Mouse (Mus musculus) forebrain, embryonic 15.5 days (tissue): ENCODE measurements around the gene Snx29. TPM values are rescaled to one million over a fixed set of nuclear protein-coding genes. Genes with fewer than 3 reads are reported as not detected.
"Not testable (repeated sequence)": the region's sequence is repeated elsewhere in the genome, so short reads cannot be mapped to it uniquely, and the experiment has no call there.

Experiments used
- ATAC-seq: fragments of 200-750 bp; cut with Nextera tagmentation; replicated peaks from 2 replicates; pipeline ENCODE4 v1.8.0; 2017; ENCODE audit warnings: mild to moderate bottlenecking, moderate TSS enrichment, moderate library complexity
- H3K27ac ChIP-seq: fragments of 300-500 bp; sonication (generic); replicated peaks from 2 replicates; pipeline ENCODE4 v1.5.1; 2015; ENCODE audit warnings: mild to moderate bottlenecking, inconsistent platforms
- H3K27me3 ChIP-seq: fragments of 300-500 bp; sonication (generic); 2 replicates; pipeline ENCODE4 v1.6.1; 2015; ENCODE audit warnings: inconsistent platforms
- H3K36me3 ChIP-seq: fragments of 300-500 bp; sonication (generic); 2 replicates; pipeline ENCODE4 v1.6.1; 2015; ENCODE audit warnings: mild to moderate bottlenecking, inconsistent platforms
- H3K4me1 ChIP-seq: fragments of 300-500 bp; sonication (generic); 2 replicates; pipeline ENCODE4 v1.6.1; 2015; ENCODE audit warnings: inconsistent platforms
- H3K4me2 ChIP-seq: fragments of 300-500 bp; sonication (generic); replicated peaks from 2 replicates; pipeline ENCODE4 v1.6.1; 2015; ENCODE audit warnings: mild to moderate bottlenecking, inconsistent platforms
- H3K4me3 ChIP-seq: fragments of 300-500 bp; sonication (generic); 2 replicates; pipeline ENCODE4 v1.5.1; 2015; ENCODE audit warnings: mild to moderate bottlenecking, inconsistent platforms
- H3K9ac ChIP-seq: fragments of 300-500 bp; sonication (generic); replicated peaks from 2 replicates; pipeline ENCODE4 v1.6.1; 2015; ENCODE audit warnings: mild to moderate bottlenecking, inconsistent platforms
- H3K9me3 ChIP-seq: fragments of 300-500 bp; sonication (generic); 2 replicates; pipeline ENCODE4 v1.6.1; 2016; ENCODE audit warnings: inconsistent platforms
- WGBS: fragments of 180-500 bp; shearing (Covaris S2); methylation state at CpG from one replicate; pipeline ENCODE4 v1.1.7; 2015; ENCODE audit warnings: mixed read lengths; 5-methylcytosine and 5-hydroxymethylcytosine counted together
- polyA plus RNA-seq: library from polyadenylated mRNA; unstranded; fragments of >200 nt; fragmentation: Nextera tagmentation; extraction: Ambion mirVana; gene quantifications from 2 replicates; pipeline ENCODE4 v1.2.1, GENCODE M21; 2015

The Snx29 gene
- polyA plus RNA-seq, 1 experiment from 2014 or later, result 14.1 TPM

DNA sequence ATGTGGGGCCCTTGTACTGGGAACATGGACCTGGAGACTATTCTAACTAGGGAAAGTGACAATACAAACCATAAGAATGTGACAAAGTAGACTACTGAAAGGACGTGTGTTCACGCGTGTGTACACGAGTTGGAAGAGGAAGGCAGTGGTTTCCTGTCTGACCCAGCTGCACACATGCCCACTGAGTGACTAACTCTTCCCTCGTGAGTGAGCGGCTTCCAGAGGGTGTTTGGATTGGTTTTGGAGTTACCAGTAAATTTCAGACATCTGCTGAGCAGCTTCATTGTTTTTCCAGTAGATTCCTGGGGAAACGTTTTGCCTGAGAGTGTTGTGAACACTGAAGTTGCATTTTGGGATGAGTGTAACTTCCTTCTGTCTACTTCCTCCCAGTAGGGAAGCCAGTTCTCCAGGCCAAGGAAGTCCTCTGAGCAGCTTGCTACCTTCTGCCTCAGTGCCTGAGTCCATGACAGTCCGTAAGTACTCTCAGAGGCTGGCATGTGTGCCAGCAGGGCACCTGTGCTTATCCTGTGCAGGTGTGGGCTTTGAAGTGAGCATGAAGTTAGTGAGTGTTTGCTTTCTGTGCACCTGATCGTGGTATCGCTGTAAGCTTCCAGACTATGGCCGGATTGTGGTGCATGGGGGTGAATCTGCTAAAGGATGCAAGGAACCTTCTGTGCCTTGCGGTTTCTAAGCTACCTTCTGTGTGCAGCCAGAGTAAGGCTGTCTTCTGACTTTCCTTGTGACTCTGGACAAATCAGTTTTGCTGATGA lies 97.8 kb downstream of the Snx29 start:
- H3K36me3 ChIP-seq, result no peaks in the 10 kb centered on the region; the same call in 1 of the 2 replicates
- ATAC-seq, result no peak
- no peaks in the 10 kb centered on the region for H3K9me3 ChIP-seq
- no peak overlapping the region for H3K27ac ChIP-seq
- no peaks in the 10 kb centered on the region for H3K4me1 ChIP-seq
- H3K4me2 ChIP-seq, result no peak overlapping the region
- 93% methylated on average over 12 of the region's 12 CpGs for WGBS
- H3K4me3 ChIP-seq, result no peak overlapping the region
- H3K9ac ChIP-seq, result no peak overlapping the region
- H3K27me3 ChIP-seq, result no peaks in the 10 kb centered on the region

GRCm38 (mm10) chr16:11422165-11422564 lies 99.5 kb downstream of the Snx29 start:
- H3K4me3 ChIP-seq, result no peak overlapping the region
- no peak overlapping the region for H3K4me2 ChIP-seq
- H3K27me3 ChIP-seq, result no peaks in the 10 kb centered on the region
- 76% methylated on average over 1 of the region's 1 CpGs for WGBS
- no peaks in the 10 kb centered on the region for H3K9me3 ChIP-seq
- no peak overlapping the region for H3K9ac ChIP-seq
- no peaks in the 10 kb centered on the region for H3K4me1 ChIP-seq
- no peak for ATAC-seq
- no peak overlapping the region for H3K27ac ChIP-seq
- H3K36me3 ChIP-seq, result no peaks in the 10 kb centered on the region; the same call in 1 of the 2 replicates

- no peaks in the 10 kb centered on the region for H3K27me3 ChIP-seq
- no peaks in the 10 kb centered on the region; the same call in 1 of the 2 replicates for H3K36me3 ChIP-seq
- no peak overlapping the region for H3K4me2 ChIP-seq
- no peaks in the 10 kb centered on the region for H3K4me1 ChIP-seq
- no peak overlapping the region for H3K4me3 ChIP-seq
- no peak overlapping the region for H3K9ac ChIP-seq
- no peak for ATAC-seq
- H3K27ac ChIP-seq, result no peak overlapping the region
- H3K9me3 ChIP-seq, result no peaks in the 10 kb centered on the region
- WGBS, result 96% methylated on average over 2 of the region's 2 CpGs
Measured at GRCm38 (mm10) chr16:11422889-11423610, 100.3 kb downstream of the Snx29 start.

- H3K27me3 ChIP-seq, H3K4me1 ChIP-seq, H3K27ac ChIP-seq, ATAC-seq, H3K36me3 ChIP-seq, H3K9me3 ChIP-seq, H3K9ac ChIP-seq, H3K4me2 ChIP-seq, H3K4me3 ChIP-seq: not testable (repeated sequence)
- 93% methylated on average over 2 of the region's 2 CpGs for WGBS
Measured at GRCm38 (mm10) chr16:11423611-11424297, 101.0 kb downstream of the Snx29 start.

GRCm38 (mm10) chr16:11424568-11425145 lies 101.9 kb downstream of the Snx29 start:
- peak; percentile 49 for ATAC-seq
- H3K9ac ChIP-seq, result no peak overlapping the region
- no peaks in the 10 kb centered on the region for H3K27me3 ChIP-seq
- no peak overlapping the region for H3K4me2 ChIP-seq
- no peaks in the 10 kb centered on the region; the same call in 1 of the 2 replicates for H3K36me3 ChIP-seq
- WGBS, result 77% methylated on average over 9 of the region's 9 CpGs
- no peaks in the 10 kb centered on the region for H3K4me1 ChIP-seq
- H3K27ac ChIP-seq, result no peak overlapping the region
- no peaks in the 10 kb centered on the region for H3K9me3 ChIP-seq
- H3K4me3 ChIP-seq, result no peak overlapping the region

DNA sequence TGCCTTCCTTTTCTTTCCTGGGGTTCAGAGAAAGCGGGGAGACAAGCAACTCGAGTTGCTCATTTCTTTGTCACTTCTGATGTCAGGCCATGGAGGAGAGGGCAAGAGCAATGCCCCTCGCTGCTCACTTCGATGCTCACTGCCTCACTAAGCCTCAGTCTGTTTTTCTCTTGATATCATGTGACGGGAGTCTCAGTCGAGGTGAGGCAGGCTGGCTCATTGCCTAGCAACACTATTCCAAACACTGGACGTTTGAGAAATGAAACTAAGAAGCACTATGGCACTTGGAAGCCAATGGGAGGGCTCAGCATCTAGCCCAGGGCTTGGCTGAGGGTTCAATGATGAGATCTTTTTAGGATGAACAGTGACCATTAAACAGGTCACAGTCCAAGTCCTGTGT lies 102.6 kb downstream of the Snx29 start:
- H3K27ac ChIP-seq, result no peak overlapping the region
- H3K36me3 ChIP-seq, result no peaks in the 10 kb centered on the region; the same call in 1 of the 2 replicates
- H3K4me2 ChIP-seq, result no peak overlapping the region
- 62% methylated on average over 7 of the region's 7 CpGs for WGBS
- H3K4me1 ChIP-seq, result no peaks in the 10 kb centered on the region
- no peaks in the 10 kb centered on the region for H3K9me3 ChIP-seq
- H3K9ac ChIP-seq, result no peak overlapping the region
- H3K4me3 ChIP-seq, result no peak overlapping the region
- H3K27me3 ChIP-seq, result no peaks in the 10 kb centered on the region
- no peak for ATAC-seq

DNA sequence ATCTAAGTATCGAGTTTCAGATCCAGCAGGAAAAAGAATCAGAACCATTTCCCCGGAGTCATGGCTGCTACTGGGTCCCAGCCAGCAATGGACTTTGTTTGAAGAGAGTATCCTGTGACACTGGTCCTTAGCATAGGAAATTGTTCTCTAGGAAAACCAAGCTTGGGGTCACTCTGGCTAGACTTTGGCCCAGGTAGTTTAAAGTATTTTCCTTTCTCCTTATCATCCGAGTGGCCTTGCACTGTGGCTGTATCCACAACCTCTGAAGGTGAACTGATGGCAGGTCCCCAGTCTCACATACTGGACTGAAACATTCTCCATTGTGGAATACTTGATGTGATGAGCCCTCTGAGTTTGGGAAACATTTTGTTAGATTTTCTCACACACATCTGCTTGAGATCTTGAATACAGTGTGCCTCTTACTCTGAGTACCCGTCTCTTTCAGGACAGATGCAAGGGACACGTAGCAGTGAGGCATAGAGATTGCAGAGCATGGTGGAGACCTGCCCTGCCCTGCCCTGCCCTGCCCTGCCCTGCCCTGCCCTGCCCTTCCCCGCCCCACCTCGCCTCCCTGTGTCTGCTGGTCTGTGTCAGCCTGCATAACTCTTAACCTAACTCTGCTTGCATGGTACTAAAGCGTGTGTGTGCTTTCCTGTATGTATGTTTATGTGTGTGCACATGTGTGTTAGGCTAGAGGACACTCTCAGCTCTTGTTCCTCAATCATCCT lies 104.3 kb downstream of the Snx29 start:
- Histone ChIP-seq H3K36me3 (no peaks in the 10 kb centered on the region), H3K27ac (no peak overlapping the region), H3K9me3 (no peaks in the 10 kb centered on the region), H3K4me1 (no peaks in the 10 kb centered on the region), H3K9ac (no peak overlapping the region), H3K4me3 (no peak overlapping the region), H3K27me3 (no peaks in the 10 kb centered on the region), H3K4me2 (no peak overlapping the region)
- 87% methylated on average over 8 of the region's 8 CpGs for WGBS
- ATAC-seq, result no peak

DNA sequence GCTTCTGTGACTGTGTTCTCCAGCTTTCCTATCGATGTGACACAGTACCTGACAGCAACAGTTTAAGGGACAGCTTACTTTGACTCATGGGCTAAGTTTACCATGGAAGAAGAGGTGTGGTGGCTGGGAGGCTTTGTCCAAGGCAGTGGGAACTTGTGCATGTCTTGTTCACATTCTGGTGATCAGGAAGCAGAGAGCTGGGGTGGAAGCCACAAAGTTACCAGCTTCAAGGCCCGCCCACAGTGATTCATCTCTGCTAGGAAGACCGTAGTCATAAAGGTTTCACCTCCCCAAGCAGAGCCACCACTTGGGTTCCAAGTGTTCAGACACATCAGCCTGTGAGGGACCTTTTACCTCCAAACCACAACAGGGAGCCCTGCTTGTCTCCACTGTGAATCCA lies 107.1 kb downstream of the Snx29 start:
- ATAC-seq, result no peak
- Histone ChIP-seq H3K4me2 (no peak overlapping the region), H3K27me3 (no peaks in the 10 kb centered on the region)

DNA sequence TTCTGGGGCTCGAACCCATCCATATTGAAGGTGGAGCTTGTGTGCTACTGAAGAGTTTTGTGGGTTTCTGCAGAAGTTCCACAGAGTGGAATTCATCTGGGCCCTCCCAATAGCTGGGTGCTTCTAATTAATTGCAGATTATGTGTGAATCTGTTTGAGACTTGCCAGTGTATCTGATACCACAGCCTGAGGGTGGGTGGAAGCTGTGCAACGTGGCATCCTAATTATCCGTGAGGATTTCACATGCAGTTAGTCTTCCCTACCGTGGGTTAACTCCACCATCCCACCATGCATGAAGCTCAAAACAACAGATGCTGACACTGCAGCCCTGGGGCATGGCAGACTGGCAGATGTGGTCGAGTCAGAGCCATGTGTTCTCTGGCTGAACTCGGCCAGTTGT lies 107.8 kb downstream of the Snx29 start:
- Histone ChIP-seq H3K36me3 (no peaks in the 10 kb centered on the region), H3K4me2 (no peak overlapping the region), H3K4me1 (no peaks in the 10 kb centered on the region), H3K9ac (no peak overlapping the region), H3K27me3 (no peaks in the 10 kb centered on the region), H3K9me3 (no peaks in the 10 kb centered on the region), H3K4me3 (no peak overlapping the region), H3K27ac (no peak overlapping the region)
- 71% methylated on average over 6 of the region's 6 CpGs for WGBS
- no peak for ATAC-seq

More for the DNA sequence above, 107.1 kb downstream of the Snx29 start:
- H3K27ac ChIP-seq, result no peak overlapping the region
- H3K36me3 ChIP-seq, result no peaks in the 10 kb centered on the region
- H3K4me1 ChIP-seq, result no peaks in the 10 kb centered on the region
- WGBS, result 98% methylated on average over 3 of the region's 3 CpGs
- H3K4me3 ChIP-seq, result no peak overlapping the region
- H3K9me3 ChIP-seq, result no peaks in the 10 kb centered on the region
- H3K9ac ChIP-seq, result no peak overlapping the region

DNA sequence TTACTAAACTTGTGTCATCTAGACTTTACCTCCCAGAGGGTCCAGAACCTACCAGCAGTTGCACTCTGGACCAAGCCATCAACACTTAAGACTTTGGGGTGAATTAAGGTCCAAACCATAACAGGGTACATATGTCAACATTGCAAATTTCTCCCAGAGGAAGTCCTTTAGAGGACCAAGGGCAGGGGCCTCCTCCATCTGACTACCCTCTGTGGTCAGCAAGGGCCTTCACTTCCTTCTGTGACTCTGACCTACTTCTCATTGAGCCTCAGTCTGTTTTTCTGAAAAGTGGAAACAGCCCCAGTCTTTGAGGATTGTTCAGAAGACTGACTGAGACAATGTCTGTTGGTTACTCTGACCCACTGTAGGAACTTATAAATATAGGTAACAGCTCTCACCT lies 111.1 kb downstream of the Snx29 start:
- Histone ChIP-seq H3K9me3 (no peaks in the 10 kb centered on the region), H3K9ac (no peak overlapping the region), H3K27ac (no peak overlapping the region), H3K4me2 (no peak overlapping the region), H3K4me3 (no peak overlapping the region), H3K4me1 (no peaks in the 10 kb centered on the region), H3K36me3 (no peaks in the 10 kb centered on the region), H3K27me3 (no peaks in the 10 kb centered on the region)
- no peak for ATAC-seq

DNA sequence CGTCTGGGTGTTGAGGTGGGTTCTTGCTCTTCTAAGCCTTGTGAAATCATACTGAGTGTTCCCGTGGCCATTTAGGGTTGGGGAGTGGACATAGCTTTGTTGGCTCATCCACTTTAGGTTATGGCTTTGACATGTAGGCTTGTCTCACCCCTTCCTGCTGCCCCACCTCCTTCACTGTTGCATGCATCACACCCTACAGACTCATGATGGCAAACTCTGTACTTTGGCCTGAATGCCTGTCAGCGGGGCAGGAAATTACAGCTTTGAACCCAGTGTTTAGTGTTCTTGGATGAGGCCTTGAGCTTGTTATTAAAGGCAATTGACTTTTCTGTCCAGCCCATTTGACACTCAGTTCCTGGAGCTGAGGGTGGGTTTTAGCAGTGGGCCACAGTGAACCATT lies 114.9 kb downstream of the Snx29 start:
- Histone ChIP-seq H3K9me3 (no peaks in the 10 kb centered on the region), H3K4me3 (no peak overlapping the region), H3K4me1 (no peaks in the 10 kb centered on the region), H3K36me3 (no peaks in the 10 kb centered on the region), H3K4me2 (no peak overlapping the region), H3K27me3 (no peaks in the 10 kb centered on the region), H3K27ac (no peak overlapping the region), H3K9ac (no peak overlapping the region)
- 85% methylated on average over 3 of the region's 3 CpGs for WGBS
- no peak for ATAC-seq
